Mouse (Mus musculus) lung, adult 2 months (tissue): Measurements from ENCODE around the gene Lman2.

Source experiments
- CTCF ChIP-seq: fragments of 200-500 bp; IDR thresholded peaks from 2 replicates; pipeline ENCODE4 v1.5.1; 2011; ENCODE audit warnings: mild to moderate bottlenecking, low read length, control low read depth; ENCODE audit not compliant: insufficient read depth
- POLR2A ChIP-seq: fragments of 200-500 bp; IDR thresholded peaks from 2 replicates; pipeline ENCODE4 v1.6.1; 2011; ENCODE audit warnings: low read depth, mild to moderate bottlenecking, control low read depth, low read length, borderline replicate concordance; ENCODE audit errors: extremely low read depth

DNA sequence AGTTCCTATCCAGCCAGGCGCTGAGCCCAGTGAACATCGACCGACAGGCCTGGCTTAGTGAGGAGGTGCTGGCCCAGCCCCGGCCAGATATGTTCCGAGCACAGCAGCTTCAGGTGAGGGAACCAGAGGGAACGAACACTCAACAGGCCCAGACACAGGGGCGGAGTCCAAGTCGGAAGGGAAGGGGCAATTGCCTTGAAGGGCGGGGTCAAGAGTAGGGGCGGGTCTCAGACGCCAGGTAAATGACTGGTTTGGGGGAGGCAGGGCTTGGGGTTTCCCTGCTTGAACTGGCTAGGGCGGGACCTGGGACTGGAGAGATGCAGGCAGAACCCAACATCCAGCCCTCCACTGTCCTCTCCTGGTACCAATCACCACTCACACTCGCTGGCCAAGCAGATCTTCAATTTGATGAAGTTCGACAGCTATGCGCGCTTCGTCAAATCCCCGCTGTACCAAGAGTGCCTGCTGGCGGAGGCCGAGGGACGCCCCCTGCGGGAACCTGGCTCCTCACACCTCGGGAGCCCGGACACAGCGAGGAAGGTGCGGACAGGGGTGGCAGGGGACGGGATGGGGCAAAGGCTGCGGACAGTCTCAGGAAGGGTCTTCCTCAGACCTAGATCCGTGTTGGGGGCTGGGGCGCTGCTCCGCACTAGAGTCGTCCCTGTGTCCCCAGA, 16.5 kb upstream of the Lman2 start:
- TF ChIP-seq CTCF (no peak), POLR2A (no peak)
